Comparison of ENCODE assay signal across 15 mouse cellular contexts in genomic region chr7:67740796-67741195, GRCm38 (mm10). TPM values are rescaled to one million over a fixed set of nuclear protein-coding genes. Genes with fewer than 3 reads are reported as not detected.
DNase-seq lines count a peak whose midpoint lies in the region; ATAC-seq and TF ChIP-seq lines count a peak whose summit lies in the region.
"Had no signal": no experiment of that assay in that cellular context is flagged by ENCODE, and none has a peak within 500 bp of the region (broad histone marks: within the 10 kb centered on the region; RNA-seq: fewer than 3 reads in every experiment).

No protein-coding gene starts in this region.

- no peaks in the 10 kb centered on the region for H3K36me3 ChIP-seq in heart, adult 2 months (ENCODE audit: control insufficient read depth, insufficient read depth, low read length)
- H3K36me3 ChIP-seq in lung, postnatal 0 days (ENCODE audit: insufficient read depth, low read length), result 0 out of 2 replicates have a peak, but pooled peaks cover 5% of the 10 kb centered on the region

- H3K79me2 ChIP-seq in heart, adult 2 months (replicated peaks; ENCODE audit: control insufficient read depth, insufficient read depth, low read length), result no peaks in the 10 kb centered on the region

- H3K27ac ChIP-seq in heart, adult 2 months, result peak overlapping the region; percentile 71
- H3K27ac ChIP-seq in lung, postnatal 0 days (ENCODE audit: low read length), result peak overlapping the region; percentile 68

- no peak for TF ChIP-seq POLR2A in heart, adult 2 months (IDR thresholded peaks at IDR 0.05; ENCODE audit: insufficient read depth, low read depth, low read length)

- no peak for TF ChIP-seq CTCF in heart, adult 2 months (IDR thresholded peaks at IDR 0.05)
- no peak for TF ChIP-seq CTCF in lung, postnatal 0 days (IDR thresholded peaks at IDR 0.05)

- no peak overlapping the region for H3K4me3 ChIP-seq in heart, adult 2 months
- no peak overlapping the region for H3K4me3 ChIP-seq in lung, postnatal 0 days (ENCODE audit: low read depth, low read length)
- H3K4me3 ChIP-seq: erythroblast, embryonic 14.5 days had no signal

- WGBS in heart, adult 2 months, result 35% methylated on average over 5 of the region's 5 CpGs
- WGBS in lung, postnatal 0 days, result 60% methylated on average over 5 of the region's 5 CpGs

- peaks cover 12% of the 10 kb centered on the region for H3K4me1 ChIP-seq in heart, adult 2 months (ENCODE audit: control insufficient read depth, insufficient read depth, low read length)
- H3K4me1 ChIP-seq in lung, postnatal 0 days (ENCODE audit: insufficient read depth, low read depth, low read length), result peaks cover 19% of the 10 kb centered on the region

- intact Hi-C loops in heart, adult 2 months (cut with DNase I), result loop anchor here (2.0 kb wide), 1 partner anchor 16 kb away; no protein-coding TSS in a partner anchor

- H3K4me2 ChIP-seq in lung, postnatal 0 days (replicated peaks; ENCODE audit: low read depth, low read length), result no peak overlapping the region

- H3K9me3 ChIP-seq in lung, postnatal 0 days (ENCODE audit: low read length), result no peaks in the 10 kb centered on the region

- no peak overlapping the region for H3K9ac ChIP-seq in heart, adult 2 months (ENCODE audit: low read depth, low read length)
- no peak overlapping the region for H3K9ac ChIP-seq in lung, postnatal 0 days (replicated peaks; ENCODE audit: low read depth)

- ATAC-seq in lung, postnatal 0 days, result no peak

- H3K27me3 ChIP-seq in heart, adult 2 months (ENCODE audit: control insufficient read depth, insufficient read depth, low read length), result no peaks in the 10 kb centered on the region
- no peaks in the 10 kb centered on the region for H3K27me3 ChIP-seq in lung, postnatal 0 days (replicated peaks; ENCODE audit: insufficient read depth, low read length)

- peak in 1 of 2 experiments; percentile 33 for DNase-seq in heart, adult 2 months
- no peak for DNase-seq in heart, postnatal 4 days
- no peak for DNase-seq in lung, postnatal 0 days (ENCODE audit: low spot score)
- no peak for DNase-seq in lung, postnatal 10 days
- peak; percentile 69 for DNase-seq in gastrocnemius, postnatal 25 days
- DNase-seq in skeletal muscle tissue, adult 2 months (ENCODE audit: low read depth, low spot score), result peak; percentile 91
- no peak for DNase-seq in embryo, embryonic 10.5 days (ENCODE audit: low spot score)
- DNase-seq in layer of hippocampus, postnatal 25 days (ENCODE audit: extremely low spot score in 1 of 2, low spot score in 1 of 2), result no peak
- DNase-seq: adrenal gland, postnatal 36 days; B cell, adult 2 months; cerebellum, adult 2 months; layer of hippocampus, postnatal 36 days; lung, postnatal 14 days had no signal

- TF ChIP-seq EP300 in heart, adult 2 months (IDR thresholded peaks at IDR 0.05; ENCODE audit: insufficient read depth, low read depth, low read length), result no peak
- TF ChIP-seq EP300 in lung, postnatal 0 days (IDR thresholded peaks at IDR 0.05), result no peak

RNA-seq across cellular contexts. Expression of gene Synm, which starts 18.7 kb away (rescaled TPM):
- total RNA-seq in heart, adult 2 months (2021), result 1 to 10 TPM; 8.3 TPM
- 2.6 and 4.3 TPM in 2 replicates for polyA plus RNA-seq in heart, adult 2 months (2012; rRNA removed)
- total RNA-seq in heart, postnatal 4 days (2021), result 1 to 10 TPM; 5.5 to 5.6 TPM
- 6.5 and 8.1 TPM in 2 replicates for polyA plus RNA-seq in lung, postnatal 0 days (2015; fragmentation: Nextera tagmentation; extraction: Ambion mirVana)
- total RNA-seq in gastrocnemius, postnatal 25 days (2021), result 100 to 1,000 TPM; 216 to 239 TPM
- 10 to 100 TPM; 18.9 to 19.5 TPM for total RNA-seq in layer of hippocampus, postnatal 25 days (2021)
- total RNA-seq: monocyte, adult 5-6 weeks had no signal

Comparison
In these comparisons a context has a peak if more than half of its experiments do, and no peak if none do; other contexts are left out.
1. DNase-seq: peak in gastrocnemius, postnatal 25 days (single experiment) and skeletal muscle tissue, adult 2 months (single experiment); none in heart, postnatal 4 days (single experiment), lung, postnatal 0 days (single experiment), lung, postnatal 10 days (single experiment), embryo, embryonic 10.5 days (single experiment) and layer of hippocampus, postnatal 25 days (0 of 2).
2. RNA of gene Synm, which starts 18.7 kb away (total RNA-seq): 216 to 239 TPM in gastrocnemius, postnatal 25 days; 18.9 to 19.5 TPM in layer of hippocampus, postnatal 25 days, 8.3 TPM in heart, adult 2 months and 5.5 to 5.6 TPM in heart, postnatal 4 days; every median in the first group is over 10 times any median in the second.